9 mouse cellular contexts compared by ENCODE assay signal in genomic region chr14:62492196-62492850, GRCm38 (mm10). TPM values are rescaled to one million over a fixed set of nuclear protein-coding genes. Genes with fewer than 3 reads are reported as not detected.
DNase-seq lines count a peak whose midpoint lies in the region; ATAC-seq and TF ChIP-seq lines count a peak whose summit lies in the region.
"Had no signal": no experiment of that assay in that cellular context is flagged by ENCODE, and none has a peak within 500 bp of the region (broad histone marks: within the 10 kb centered on the region; RNA-seq: fewer than 3 reads in every experiment).

No protein-coding gene starts in this region.

- TF ChIP-seq CTCF in layer of hippocampus, adult 2 months (conservative IDR thresholded peaks at IDR 0.05), result peak; percentile 97

- no peaks in the 10 kb centered on the region for H3K9me3 ChIP-seq in forebrain, embryonic 14.5 days (replicated peaks; ENCODE audit: control insufficient read depth, low read length)
- H3K9me3 ChIP-seq: limb, embryonic 15.5 days had no signal

- peak; percentile 76 for ATAC-seq in forebrain, embryonic 14.5 days

- no peak overlapping the region for H3K9ac ChIP-seq in forebrain, embryonic 14.5 days (ENCODE audit: low read length)
- H3K9ac ChIP-seq: limb, embryonic 15.5 days had no signal

- H3K4me1 ChIP-seq in forebrain, embryonic 14.5 days (ENCODE audit: control insufficient read depth, insufficient read depth, low read length), result no peaks in the 10 kb centered on the region
- H3K4me1 ChIP-seq: limb, embryonic 15.5 days had no signal

- H3K4me3 ChIP-seq in forebrain, embryonic 14.5 days (ENCODE audit: low read depth, low read length), result no peak overlapping the region
- no peak overlapping the region for H3K4me3 ChIP-seq in layer of hippocampus, adult 2 months
- H3K4me3 ChIP-seq: limb, embryonic 15.5 days had no signal

- 35% methylated on average over 16 of the region's 16 CpGs for WGBS in forebrain, embryonic 14.5 days

- DNase-seq in ES-CJ7 (ENCODE audit: low read depth, low spot score), result peak; percentile 91
- peak; percentile 34 for DNase-seq in c-Kit-positive CD71-negative TER-119-negative erythroid progenitor cells, embryonic 14.5 days (ENCODE audit: low read depth)
- DNase-seq in forebrain, embryonic 14.5 days (ENCODE audit: low spot score), result peak; percentile 90
- DNase-seq in heart, postnatal 4 days, result peak; percentile 86
- DNase-seq in layer of hippocampus, adult 2 months (ENCODE audit: low spot score in 2 of 2), result peak; percentile 63 to 74
- DNase-seq in lung, postnatal 10 days, result peak; percentile 87
- DNase-seq in retina, postnatal 7 days (ENCODE audit: low read depth, low spot score), result peak; percentile 73
- peak; percentile 66 to 79 for DNase-seq in urinary bladder, postnatal 36 days (ENCODE audit: low spot score in 2 of 2)

- no peaks in the 10 kb centered on the region for H3K36me3 ChIP-seq in forebrain, embryonic 14.5 days (ENCODE audit: control insufficient read depth, insufficient read depth, low read length)
- H3K36me3 ChIP-seq: limb, embryonic 15.5 days had no signal

- H3K27me3 ChIP-seq in forebrain, embryonic 14.5 days (replicated peaks; ENCODE audit: control insufficient read depth, insufficient read depth, low read length), result no peaks in the 10 kb centered on the region
- H3K27me3 ChIP-seq: limb, embryonic 15.5 days had no signal

- H3K4me2 ChIP-seq in forebrain, embryonic 14.5 days (ENCODE audit: low read length), result no peak overlapping the region
- H3K4me2 ChIP-seq: limb, embryonic 15.5 days had no signal

- no peak overlapping the region for H3K27ac ChIP-seq in forebrain, embryonic 14.5 days (ENCODE audit: low read depth, low read length)
- H3K27ac ChIP-seq in layer of hippocampus, adult 2 months, result no peak overlapping the region
- H3K27ac ChIP-seq: limb, embryonic 15.5 days had no signal

RNA-seq across cellular contexts. Expression of gene Gucy1b2, which starts 36.2 kb away (rescaled TPM):
- polyA plus RNA-seq in forebrain, embryonic 14.5 days (2014; fragmentation: Nextera tagmentation; extraction: Ambion mirVana), result 3.7 and 4.5 TPM in 2 replicates
- under 1 TPM in 1 of 2 experiments, not detected in 1; 0.18 TPM for total RNA-seq in heart, postnatal 4 days (2021)
- total RNA-seq in layer of hippocampus, adult 2 months (2021), result under 1 TPM in 1 of 2 experiments, not detected in 1; 0.37 TPM

Comparison
In these comparisons a context has a peak if more than half of its experiments do, and no peak if none do; other contexts are left out.
1. DNase-seq: peak in every context shown above with its lines; median percentile 91 in ES-CJ7; 90 in forebrain, embryonic 14.5 days; 87 in lung, postnatal 10 days; 86 in heart, postnatal 4 days; 73 in retina, postnatal 7 days; 72 in urinary bladder, postnatal 36 days; 68 in layer of hippocampus, adult 2 months; 34 in c-Kit-positive CD71-negative TER-119-negative erythroid progenitor cells, embryonic 14.5 days.